Mouse (Mus musculus): ENCODE measurements at regions not wholly inside any gene's neighbourhood (a gene's known extent, or its start where the extent isn't known, plus 50 kb on each side); places are given as distances from the start of the nearest gene placed in this dataset.

DNA sequence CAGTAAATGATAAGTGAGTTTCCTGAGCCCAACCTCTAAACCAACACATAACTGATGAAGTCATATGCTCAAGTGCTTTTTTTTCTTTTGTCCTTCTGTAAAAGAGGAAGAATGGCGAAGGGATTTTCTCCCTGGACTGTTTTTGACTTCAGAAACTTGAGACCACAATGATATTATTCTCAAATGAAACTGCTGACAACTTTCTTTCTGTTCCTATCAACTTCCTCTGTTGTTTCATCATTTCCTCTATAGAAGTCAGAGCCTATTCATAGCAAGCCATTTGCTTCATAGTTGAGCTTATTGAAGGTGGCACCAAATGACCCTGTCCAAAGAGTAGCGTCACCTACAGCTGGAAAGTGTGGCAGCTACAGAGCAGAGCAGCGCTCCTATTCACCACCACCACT is 140.2 kb downstream of the Nfkbiz start:
- intact Hi-C loops (cut with DNase I), result no loop called here
- no peak for DNase-seq (ENCODE audit: low spot score in 2 of 2)

DNA sequence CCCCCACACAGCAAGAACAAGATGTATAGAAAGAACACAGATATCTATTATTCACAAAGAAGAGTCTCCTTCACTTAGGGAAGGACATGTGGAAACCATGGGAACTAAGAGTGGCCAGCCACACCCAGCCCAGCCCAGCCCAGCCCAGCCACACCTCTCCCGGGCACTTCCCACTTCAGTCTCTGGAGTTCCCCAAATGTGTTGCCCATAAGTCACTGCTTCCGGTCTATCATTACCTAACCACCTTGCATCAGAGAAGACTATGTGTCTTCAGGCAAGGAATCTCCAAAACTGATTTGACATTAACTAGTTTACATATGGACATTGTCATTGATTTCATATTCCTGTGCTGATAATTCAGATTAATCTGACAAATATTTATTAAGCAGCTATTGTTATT is 147.6 kb downstream of the Nfkbiz start:
- DNase-seq (ENCODE audit: low spot score in 2 of 2), result no peak
- intact Hi-C loops (cut with DNase I), result no loop called here

DNA sequence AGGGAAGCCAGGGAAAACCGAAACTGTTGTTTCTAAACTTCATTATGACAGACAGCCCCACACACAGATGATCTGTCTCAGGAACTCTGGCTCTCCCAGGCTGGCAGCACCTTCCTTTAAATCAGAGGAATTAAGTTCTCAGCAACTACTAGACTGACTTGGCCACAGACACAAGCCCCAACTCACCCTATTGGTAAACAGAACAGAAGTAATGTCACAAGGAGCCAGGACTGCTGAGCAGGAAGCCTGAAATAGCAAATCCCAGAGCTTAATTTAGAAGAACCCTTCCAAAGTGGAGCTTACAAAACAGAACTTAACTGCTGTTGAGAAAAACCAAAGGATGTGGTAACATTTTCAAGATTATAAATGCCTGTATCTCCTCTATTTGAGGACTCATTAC is 174.8 kb downstream of the Nfkbiz start:
- DNase-seq (ENCODE audit: low spot score in 2 of 2), result peak in 1 of 2 experiments; percentile 4
- intact Hi-C loops (cut with DNase I), result no loop called here

DNA sequence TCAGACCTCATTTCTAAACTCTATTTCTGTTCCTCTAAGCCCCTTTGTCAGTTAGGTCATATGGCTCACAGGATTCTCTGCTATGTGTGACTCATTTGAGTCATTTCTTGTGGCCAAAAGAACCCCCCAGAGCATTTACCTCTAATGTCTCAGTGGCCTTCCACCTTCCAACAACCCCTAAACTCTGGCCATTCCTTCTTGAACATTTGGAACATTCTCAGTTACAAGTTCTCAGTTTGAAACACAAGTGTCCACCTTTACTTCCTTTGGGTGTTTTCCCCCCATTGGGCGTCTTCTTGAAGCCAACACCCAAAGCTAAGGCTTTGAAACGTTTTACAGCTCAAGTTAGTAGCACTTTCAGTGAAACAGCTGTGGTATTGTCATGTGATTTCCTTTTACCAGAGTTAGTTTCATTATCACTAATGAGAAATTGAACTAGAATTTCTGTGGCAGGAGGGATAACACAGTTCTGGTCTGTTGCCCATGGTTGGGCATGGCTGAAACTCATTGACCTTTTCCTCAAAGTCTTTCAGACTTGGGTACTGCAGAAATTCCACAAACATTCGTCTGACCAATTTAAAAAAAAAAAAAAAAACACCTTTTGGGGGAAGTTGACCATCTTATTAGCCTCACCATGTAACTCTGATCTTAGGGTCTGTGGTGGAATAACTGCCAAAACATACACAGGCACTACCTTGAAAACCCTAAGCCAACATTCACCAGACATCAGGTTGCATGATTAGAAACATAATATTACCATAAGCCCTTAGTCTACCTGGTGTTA is 201.8 kb downstream of the Nfkbiz start:
- intact Hi-C loops (cut with DNase I), result no loop called here

DNA sequence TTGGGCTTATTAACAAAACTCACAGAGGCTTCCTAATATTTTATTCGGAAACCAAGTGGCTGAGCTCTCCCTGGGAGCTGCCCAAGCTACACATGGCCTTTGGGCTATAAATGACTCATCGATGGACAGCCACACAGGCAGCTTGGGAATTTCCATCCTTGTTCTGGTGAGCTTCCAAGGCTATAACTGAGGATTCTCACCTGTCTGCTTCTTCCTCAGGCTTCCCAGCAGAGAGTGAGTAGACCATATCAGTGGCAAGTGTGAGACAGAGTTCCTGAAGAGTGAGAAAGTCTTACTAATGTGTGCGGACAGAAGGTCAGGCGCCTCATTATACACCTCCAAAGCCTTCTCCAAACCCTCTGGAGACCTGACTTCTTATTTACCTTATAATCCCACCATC is 202.5 kb downstream of the Nfkbiz start:
- no peak for DNase-seq (ENCODE audit: low spot score in 2 of 2)
- intact Hi-C loops (cut with DNase I), result no loop called here

More for the DNA sequence above, 201.8 kb downstream of the Nfkbiz start:
- no peak for DNase-seq (ENCODE audit: low spot score in 2 of 2)

DNA sequence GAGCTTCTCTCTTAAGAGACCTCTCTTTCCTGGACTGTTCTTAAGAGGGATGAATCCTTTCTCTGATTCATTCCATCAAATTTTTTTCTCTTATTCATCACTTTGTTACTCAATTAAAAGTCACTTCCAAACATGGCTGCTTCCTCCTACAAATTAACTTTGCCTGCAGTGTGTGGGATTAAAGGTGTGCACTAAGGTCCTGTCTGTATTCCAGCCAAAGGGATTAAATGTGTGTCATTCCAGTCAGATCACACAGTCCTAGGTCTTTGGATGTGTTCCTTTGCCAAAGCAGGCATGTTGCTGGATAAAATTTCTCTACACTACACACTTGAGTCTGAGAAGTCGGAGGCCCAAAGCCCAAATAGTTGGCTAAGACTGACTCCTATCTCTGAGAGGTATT is 204.0 kb downstream of the Nfkbiz start:
- DNase-seq (ENCODE audit: low spot score in 2 of 2), result no peak

DNA sequence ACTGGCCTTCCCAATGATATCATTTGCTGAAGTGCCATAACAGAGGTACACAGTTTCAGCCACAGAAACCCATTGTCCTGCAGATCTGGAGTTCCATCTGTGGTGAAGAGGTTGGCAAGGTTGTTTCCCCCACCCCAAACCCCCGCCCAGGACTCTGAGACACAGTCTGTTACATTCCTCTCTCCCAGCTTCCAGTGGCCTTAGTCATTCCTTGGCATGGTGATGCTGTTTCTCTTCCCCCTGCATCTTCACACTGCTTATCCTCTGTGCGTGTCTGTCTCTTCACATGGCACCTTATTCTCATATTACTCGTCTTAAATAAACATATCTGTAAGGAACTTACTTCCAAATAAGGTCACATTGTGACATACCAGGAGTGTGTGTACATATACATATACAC is 206.5 kb downstream of the Nfkbiz start:
- DNase-seq (ENCODE audit: low spot score in 2 of 2), result no peak
- intact Hi-C loops (cut with DNase I), result no loop called here

More for the DNA sequence above, 204.0 kb downstream of the Nfkbiz start:
- intact Hi-C loops (cut with DNase I), result no loop called here

DNA sequence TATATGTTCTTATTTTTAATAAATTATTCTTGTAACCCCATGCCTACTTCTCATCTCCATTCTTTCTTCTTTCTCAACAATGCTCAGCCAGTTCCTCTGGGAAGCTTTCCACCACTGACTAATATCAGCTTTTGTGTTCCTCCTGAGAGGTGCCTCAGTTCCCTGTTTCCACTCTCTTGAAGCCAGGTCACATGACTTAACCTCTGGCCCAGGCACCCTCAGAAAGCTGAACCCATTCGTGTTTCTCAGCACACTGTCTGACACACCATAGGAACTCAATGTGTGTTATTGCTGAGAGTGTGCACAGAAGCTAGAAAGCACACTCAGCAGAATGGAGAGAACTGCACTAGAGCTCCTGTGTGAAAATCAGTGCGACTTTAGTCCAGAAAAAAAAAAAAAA is 207.1 kb downstream of the Nfkbiz start:
- DNase-seq (ENCODE audit: low spot score in 2 of 2), result no peak
- intact Hi-C loops (cut with DNase I), result no loop called here

DNA sequence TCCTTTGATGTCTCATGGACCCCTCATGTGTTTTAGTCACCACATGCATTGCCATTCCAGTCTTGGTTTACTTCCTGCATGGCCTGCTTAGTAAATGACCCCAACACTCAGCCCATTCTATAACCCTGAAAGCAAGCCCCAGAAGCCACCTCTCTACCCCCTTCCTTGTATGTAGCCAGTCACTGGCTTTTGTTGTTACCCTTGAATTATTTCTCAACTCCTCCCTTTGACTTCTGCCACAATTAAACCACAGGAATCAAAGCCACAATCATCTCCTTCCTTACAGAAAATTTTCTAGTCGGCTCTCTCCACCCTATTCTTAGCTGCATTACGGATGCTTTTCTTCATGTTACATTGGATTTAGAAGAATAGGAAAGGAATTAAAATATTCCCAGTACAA is 207.7 kb downstream of the Nfkbiz start:
- DNase-seq (ENCODE audit: low spot score in 2 of 2), result no peak
- intact Hi-C loops (cut with DNase I), result no loop called here

DNA sequence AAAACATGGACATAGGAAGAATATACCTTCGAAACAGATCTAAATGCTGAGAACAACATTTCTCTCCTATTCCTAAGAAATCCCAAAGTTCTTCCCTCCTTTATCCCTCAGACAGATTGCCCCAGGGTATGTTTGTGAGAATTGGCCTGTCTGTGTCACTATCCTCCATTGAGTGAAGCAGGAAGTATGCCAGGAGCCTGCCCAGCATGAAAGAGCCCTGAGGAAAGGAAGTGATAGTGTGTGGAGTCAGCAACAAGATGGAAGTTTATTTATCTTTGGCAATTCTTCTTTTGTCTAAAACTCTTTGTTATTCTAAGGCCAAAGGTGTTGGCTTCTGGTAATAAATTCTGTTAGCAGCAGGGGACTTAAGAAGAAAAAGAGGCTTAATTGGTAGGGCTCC is 211.2 kb downstream of the Nfkbiz start:
- intact Hi-C loops (cut with DNase I), result no loop called here
- no peak for DNase-seq (ENCODE audit: low spot score in 2 of 2)

DNA sequence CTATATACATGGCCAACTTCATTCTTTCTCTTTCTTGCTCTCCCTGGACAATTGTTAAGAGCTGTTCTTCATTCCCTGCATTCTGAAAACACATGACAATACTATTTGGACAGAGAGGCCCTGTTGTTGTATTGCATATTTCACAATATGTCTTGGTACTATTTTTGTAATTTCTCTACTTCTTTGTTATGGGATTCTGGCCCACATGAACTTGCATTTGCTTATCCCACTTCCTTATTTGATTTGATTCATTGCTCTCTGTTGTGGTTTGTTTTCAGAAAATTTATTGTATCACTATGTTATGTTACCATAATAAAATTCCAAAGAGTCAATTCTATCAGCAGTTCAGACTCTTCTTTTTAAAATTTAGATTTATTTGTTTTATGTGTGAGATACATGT is 215.3 kb downstream of the Nfkbiz start:
- intact Hi-C loops (cut with DNase I), result no loop called here
- no peak for DNase-seq (ENCODE audit: low spot score in 2 of 2)

DNA sequence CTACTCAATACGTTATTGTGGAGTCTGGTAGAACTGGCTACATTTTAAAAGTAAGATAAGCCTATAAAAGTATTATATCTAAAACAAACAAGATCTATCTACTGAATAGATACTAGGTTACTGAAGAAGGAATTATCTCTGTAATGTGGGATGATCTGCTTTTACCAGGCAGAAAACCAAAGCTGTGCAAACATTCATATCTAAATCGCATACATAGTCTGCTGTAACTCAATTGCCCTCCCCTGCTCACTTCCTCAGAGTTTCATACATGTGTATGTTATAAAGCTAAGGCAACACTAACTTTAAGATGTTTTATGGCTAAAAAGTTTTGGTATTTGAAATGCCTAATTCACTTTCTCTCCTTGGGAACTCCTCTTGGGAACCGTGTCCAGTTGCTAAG is 219.0 kb downstream of the Nfkbiz start:
- intact Hi-C loops (cut with DNase I), result no loop called here
- DNase-seq (ENCODE audit: low spot score in 2 of 2), result no peak

DNA sequence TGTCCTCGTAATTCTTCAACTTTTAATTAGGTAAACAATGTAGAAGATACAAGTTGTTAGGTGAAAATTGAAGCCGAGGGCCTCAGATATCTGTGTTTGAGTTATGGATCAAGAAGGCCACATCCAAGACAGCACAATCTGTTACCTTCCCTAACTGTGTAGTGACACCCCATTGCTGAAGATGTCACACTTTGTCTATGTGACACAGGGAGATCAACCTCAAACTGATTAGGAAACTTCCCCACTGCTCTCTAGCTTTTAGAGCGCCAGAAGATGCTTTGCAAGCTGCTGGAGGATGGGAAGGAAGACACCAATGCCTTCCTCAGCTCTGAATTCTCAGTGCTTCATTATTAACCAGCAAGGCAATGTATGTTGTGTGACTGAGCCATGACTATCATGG is 220.7 kb downstream of the Nfkbiz start:
- no peak for DNase-seq (ENCODE audit: low spot score in 2 of 2)
- intact Hi-C loops (cut with DNase I), result no loop called here

DNA sequence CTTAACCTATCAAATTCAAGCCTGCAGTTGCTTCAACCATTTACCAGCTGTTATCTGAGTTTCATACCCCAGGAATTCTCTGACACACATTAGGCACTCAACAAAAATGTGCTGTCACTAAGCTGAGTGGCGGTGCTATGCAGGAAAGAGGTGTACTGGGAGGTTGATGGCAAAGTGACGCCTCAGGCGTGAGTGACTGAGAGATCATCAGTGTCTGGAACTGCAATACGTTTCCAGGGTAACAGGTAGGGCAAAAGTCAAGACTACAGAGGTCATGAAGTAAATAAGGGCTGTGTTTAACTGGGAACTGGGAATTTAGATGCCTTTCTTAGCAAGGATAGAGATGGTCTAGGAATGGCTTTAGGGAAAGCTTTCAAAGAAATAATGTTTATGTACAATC is 221.2 kb downstream of the Nfkbiz start:
- intact Hi-C loops (cut with DNase I), result no loop called here
- no peak for DNase-seq (ENCODE audit: low spot score in 2 of 2)

DNA sequence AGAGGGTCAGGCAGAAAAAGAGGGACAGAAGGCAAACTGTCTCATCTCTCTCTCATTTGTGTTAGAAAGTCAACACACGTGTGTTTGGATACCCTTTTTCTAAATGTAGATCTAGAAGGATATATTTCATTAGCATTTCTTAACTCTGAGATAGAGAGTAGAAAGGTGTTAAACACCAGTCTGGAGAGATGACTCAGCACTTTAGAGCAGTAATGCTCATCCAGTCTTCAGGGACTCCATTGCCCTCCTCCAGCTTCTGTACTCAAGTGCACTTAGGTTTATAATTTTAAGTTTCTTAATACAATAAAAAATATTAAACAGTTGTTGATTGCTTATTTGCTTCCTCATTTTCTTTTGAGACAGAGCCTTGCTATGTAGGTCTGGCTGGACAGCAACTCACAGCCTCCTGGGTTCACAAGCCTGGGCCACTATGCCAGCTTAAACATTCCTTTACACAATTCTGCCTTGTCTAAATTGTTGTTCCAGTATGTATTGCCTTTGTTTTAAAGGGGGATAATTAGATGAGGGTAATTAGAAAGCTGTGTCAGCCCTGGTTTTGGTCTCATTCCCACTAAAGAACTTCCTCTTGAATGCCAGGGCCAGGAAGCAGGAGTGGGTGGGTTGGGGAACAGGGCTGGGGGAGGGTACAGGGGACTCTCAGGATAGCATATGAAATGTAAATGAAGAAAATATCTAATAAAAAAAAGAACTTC is 222.1 kb downstream of the Nfkbiz start:
- intact Hi-C loops (cut with DNase I), result no loop called here
- no peak for DNase-seq (ENCODE audit: low spot score in 2 of 2)

DNA sequence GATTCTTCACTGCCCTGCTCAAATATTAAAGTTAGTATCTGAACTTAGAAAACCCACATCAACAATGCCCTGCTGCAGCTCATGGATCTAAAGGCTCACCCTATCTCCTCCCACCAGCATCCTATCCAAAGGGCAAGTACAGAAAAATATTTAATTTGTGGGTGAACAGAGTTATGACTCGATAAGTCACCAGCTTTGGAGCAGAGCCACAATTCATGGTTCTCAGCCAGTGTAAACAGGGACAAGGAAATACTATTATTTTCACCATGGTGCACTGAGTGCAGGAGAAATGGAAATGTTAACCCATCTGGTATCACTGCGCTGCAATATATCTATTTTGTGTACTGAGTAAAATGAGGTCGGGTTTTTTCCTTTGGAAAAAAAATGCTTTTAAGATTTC is 225.8 kb downstream of the Nfkbiz start:
- no peak for DNase-seq (ENCODE audit: low spot score in 2 of 2)
- intact Hi-C loops (cut with DNase I), result no loop called here

DNA sequence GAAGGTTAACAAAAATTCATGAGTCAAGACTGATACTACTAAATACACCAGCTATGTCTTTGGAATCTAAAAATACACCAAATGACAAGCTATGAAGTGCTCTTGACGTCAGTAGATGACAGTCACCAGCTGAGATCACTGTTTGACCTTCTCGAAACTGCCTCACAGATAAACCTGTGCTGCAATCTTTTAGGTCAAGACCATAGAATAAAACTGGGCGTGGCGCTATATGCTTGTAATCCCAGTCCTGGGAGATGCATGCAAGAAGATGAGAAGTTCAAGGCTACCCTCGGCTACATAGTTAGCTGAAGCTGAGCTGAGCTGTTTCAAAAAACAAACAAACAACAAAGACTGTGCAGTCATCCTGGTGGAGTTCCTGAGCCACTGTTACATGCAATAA is 226.7 kb downstream of the Nfkbiz start:
- DNase-seq (ENCODE audit: low spot score in 2 of 2), result no peak
- intact Hi-C loops (cut with DNase I), result no loop called here

DNA sequence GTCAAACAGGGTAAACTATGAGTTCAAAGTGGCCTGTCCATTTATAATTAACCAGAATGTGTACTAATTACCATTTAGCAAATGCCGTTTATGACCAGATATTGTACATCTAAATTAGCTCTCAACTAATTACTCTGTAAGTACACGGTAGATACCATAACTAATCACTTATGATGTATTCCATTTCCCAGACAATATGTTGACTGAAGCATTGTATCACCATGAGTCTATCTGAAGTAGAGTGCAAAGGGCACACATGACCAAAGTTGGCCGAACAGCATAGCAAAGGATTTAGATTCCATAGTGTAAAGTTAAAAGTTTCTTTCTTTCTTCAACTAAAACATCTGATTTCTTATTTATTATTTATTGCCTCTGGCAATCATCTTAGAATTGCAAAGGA is 227.5 kb downstream of the Nfkbiz start:
- DNase-seq (ENCODE audit: low spot score in 2 of 2), result no peak
- intact Hi-C loops (cut with DNase I), result no loop called here

DNA sequence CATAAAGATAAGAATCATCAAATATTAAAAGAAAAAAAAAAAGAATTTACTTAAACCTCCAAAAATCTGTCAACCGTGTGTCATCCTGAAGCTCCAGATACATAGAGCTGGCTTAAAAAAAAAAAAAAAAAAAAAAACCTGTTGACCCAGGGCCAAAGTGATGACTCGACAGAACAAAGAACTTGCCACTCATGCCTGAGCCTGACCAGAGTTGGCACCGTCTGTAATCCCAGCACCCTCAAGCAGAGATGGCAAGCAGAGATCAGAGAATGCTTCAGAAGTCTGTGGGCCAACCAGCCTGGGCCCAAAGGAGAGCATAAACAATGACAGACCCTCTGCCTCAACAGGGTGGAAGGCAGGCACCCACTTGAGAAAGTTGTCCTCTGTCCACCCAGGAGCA is 230.3 kb downstream of the Nfkbiz start:
- intact Hi-C loops (cut with DNase I), result no loop called here
- no peak for DNase-seq (ENCODE audit: low spot score in 2 of 2)

DNA sequence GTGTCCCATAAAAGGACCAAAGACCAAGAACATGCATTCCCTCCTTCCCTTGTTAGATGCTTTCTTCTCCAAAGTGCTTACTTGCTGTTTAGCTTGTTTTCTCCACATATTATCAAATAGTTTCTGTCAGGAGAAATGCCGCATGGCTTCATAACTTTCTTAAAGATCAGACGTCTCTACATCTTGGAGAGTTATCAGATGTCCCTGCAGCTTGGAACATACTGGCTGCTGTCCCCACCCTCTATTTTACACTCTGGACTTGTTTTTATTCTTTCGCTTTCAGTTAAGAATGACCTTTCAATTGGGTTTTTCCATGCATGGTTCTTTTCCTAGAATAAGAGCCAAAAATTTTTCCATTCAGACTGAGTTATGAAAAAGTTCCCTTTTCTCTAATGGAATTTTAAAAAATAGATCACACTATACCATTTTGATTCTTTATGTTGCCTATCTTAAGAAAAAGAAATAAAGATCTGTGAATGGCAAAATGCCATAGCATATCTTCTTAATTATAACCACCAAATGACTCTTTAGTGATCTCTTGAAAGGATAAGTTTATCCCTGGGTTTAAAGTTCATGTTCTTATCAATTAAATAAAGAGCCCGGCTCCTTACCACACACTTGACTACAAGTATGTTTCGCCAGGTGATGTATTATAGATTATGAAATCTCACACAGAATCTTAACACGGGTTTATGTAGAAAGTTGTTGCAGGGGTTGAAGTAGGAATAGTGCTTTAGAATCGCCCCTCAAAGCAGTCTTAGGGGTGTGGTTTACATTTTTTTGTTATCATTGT is 232.1 kb downstream of the Nfkbiz start:
- intact Hi-C loops (cut with DNase I), result no loop called here

DNA sequence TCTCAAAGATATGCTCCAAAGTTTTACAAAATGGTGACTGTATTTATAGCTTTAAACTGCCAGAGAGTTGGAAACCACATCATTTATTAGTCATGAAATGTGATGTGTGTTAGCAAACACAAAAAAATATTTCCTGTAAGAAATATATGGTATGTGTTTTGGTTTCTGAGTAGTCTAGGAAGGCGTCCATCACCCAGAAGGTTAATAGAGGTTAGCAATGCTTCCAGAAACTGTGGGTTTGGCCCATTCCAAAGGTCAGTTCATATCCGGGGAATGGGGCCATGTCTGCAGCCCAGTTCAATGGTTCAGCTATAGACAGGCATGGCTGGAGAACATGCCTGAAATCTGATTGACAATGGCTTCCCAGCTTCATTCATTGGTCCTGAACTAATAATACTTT is 235.1 kb downstream of the Nfkbiz start:
- DNase-seq (ENCODE audit: low spot score in 2 of 2), result no peak
- intact Hi-C loops (cut with DNase I), result no loop called here

More for the DNA sequence above, 232.1 kb downstream of the Nfkbiz start:
- DNase-seq (ENCODE audit: low spot score in 2 of 2), result no peak
